Mouse (Mus musculus) limb, embryonic 14.5 days (tissue): ENCODE results near the gene Ubald2. TPM values are rescaled to one million over a fixed set of nuclear protein-coding genes. Genes with fewer than 3 reads are reported as not detected.

Source experiments
- ATAC-seq: fragments of 200-750 bp; cut with Nextera tagmentation; 2 replicates; pipeline ENCODE4 v1.8.0; 2017; ENCODE audit warnings: low read depth, moderate number of reproducible peaks, moderate TSS enrichment; ENCODE audit not compliant: low FRiP score
- DNase-seq: peaks from one replicate; pipeline ENCODE4 v3.0.0-alpha.2; 2015; ENCODE audit warnings: low spot score
- H3K27ac ChIP-seq: fragments of 300-500 bp; sonication (generic); replicated peaks from 2 replicates; pipeline ENCODE4 v1.5.1; 2014; ENCODE audit warnings: low read depth, mild to moderate bottlenecking, low read length, moderate library complexity, mixed read lengths
- H3K27me3 ChIP-seq: fragments of 300-500 bp; sonication (generic); 2 replicates; pipeline ENCODE4 v1.6.1; 2014; ENCODE audit warnings: low read length, mixed read lengths; ENCODE audit not compliant: control insufficient read depth, insufficient read depth
- H3K36me3 ChIP-seq: fragments of 300-500 bp; sonication (generic); 2 replicates; pipeline ENCODE4 v1.6.1; 2014; ENCODE audit warnings: mild to moderate bottlenecking, low read length, moderate library complexity, mixed read lengths; ENCODE audit not compliant: control insufficient read depth, insufficient read depth
- H3K4me1 ChIP-seq: fragments of 300-500 bp; sonication (generic); 2 replicates; pipeline ENCODE4 v1.6.1; 2014; ENCODE audit warnings: antibody characterized with exemption, low read length, mixed read lengths; ENCODE audit not compliant: control insufficient read depth, insufficient read depth
- H3K4me2 ChIP-seq: fragments of 300-500 bp; sonication (generic); replicated peaks from 2 replicates; pipeline ENCODE4 v1.6.1; 2014; ENCODE audit warnings: low read depth, mild to moderate bottlenecking, low read length, moderate library complexity; ENCODE audit not compliant: severe bottlenecking
- H3K4me3 ChIP-seq: fragments of 300-500 bp; sonication (generic); replicated peaks from 2 replicates; pipeline ENCODE4 v1.5.1; 2014; ENCODE audit warnings: low read length
- H3K9ac ChIP-seq: fragments of 300-500 bp; sonication (generic); 2 replicates; pipeline ENCODE4 v1.6.1; 2014; ENCODE audit warnings: mild to moderate bottlenecking, low read depth, low read length, moderate library complexity; ENCODE audit not compliant: severe bottlenecking
- H3K9me3 ChIP-seq: fragments of 300-500 bp; sonication (generic); 2 replicates; pipeline ENCODE4 v1.6.1; 2016; ENCODE audit warnings: low read length; ENCODE audit not compliant: control insufficient read depth
- POLR2A ChIP-seq: fragments of 200-500 bp; IDR thresholded peaks from 2 replicates; pipeline ENCODE4 v1.8.0; 2012; ENCODE audit warnings: inconsistent platforms, mild to moderate bottlenecking, moderate library complexity, borderline replicate concordance; ENCODE audit not compliant: insufficient read depth, insufficient read length; ENCODE audit errors: extremely low read depth
- WGBS: fragments of 180-500 bp; shearing (Covaris S2); extraction: QIAGEN DNeasy Blood & Tissue Kit; methylation state at CpG from one replicate; pipeline ENCODE4 v1.1.7; 2014; 5-methylcytosine and 5-hydroxymethylcytosine counted together
- polyA plus RNA-seq, 2 experiments: library from polyadenylated mRNA; depleted of rRNA in 1 of 2; stranded (reverse) in 1 of 2; unstranded in 1 of 2; fragments of >200 nt; fragmentation: Nextera tagmentation in 1 of 2; extraction: Ambion mirVana in 1 of 2; gene quantifications; 2 replicates each; pipeline versions ENCODE4 v1.2.1 to v1.2.3; 2012 to 2014

Gene Ubald2
- polyA plus RNA-seq, 2 experiments = 46.2 to 131 TPM

DNA sequence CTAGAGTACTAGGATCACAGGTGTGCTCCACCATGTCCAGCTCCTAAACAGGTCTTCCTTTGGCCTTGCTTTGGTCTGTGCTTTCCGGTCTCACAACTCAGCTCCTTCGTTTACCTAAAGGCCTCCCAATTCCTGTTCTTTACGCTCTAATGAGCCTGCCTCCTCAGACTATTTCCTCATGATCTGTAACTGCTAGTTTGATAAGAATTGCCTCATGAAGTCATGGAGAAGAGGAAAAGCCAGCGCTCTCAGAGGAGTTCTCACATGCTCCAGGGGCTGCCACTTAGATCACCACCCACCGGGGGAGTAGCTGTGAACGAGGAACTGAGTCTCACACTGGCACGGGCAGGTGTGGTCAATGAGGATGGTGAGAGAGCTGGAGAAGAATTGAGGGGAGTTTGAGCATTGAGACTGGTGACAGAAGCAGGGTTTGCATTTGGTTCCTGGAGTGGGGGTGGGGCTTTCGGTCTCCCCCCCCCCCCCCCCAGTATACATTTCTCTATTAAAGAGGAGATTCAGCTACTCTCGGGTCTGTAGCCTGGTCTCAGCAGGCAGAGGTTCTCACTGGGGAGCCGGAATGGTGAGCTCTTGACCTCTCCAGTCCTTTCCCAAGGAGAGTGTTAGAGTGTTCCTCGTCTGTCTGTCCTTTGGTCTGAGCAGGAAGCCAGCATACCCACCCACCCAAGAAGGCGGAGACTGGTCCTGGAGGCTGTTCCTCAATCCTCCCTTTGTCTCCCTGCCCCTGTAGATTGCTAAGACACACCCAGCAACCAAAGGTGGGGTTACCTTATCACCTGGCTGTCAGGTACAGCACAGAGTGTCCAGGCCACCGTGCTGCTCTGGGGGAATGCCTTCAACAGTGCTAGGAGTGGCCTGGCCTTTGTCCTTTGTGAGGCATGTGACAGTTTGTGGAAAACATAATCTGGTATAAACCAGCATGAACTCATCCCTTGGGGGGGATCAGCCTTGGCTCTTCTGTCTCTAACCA lies 4.7 kb upstream of the Ubald2 start:
- ATAC-seq = no peak
- DNase-seq = no peak
- WGBS = 47% methylated on average over 12 of the region's 13 CpGs
- H3K4me3 ChIP-seq = no peak overlapping the region
- H3K9ac ChIP-seq = no peak overlapping the region
- no peaks in the 10 kb centered on the region for H3K4me1 ChIP-seq
- no peaks in the 10 kb centered on the region for H3K27me3 ChIP-seq
- no peaks in the 10 kb centered on the region for H3K9me3 ChIP-seq
- no peak overlapping the region for H3K27ac ChIP-seq
- H3K36me3 ChIP-seq = no peaks in the 10 kb centered on the region
- TF ChIP-seq POLR2A = no peak
- H3K4me2 ChIP-seq = no peak overlapping the region

DNA sequence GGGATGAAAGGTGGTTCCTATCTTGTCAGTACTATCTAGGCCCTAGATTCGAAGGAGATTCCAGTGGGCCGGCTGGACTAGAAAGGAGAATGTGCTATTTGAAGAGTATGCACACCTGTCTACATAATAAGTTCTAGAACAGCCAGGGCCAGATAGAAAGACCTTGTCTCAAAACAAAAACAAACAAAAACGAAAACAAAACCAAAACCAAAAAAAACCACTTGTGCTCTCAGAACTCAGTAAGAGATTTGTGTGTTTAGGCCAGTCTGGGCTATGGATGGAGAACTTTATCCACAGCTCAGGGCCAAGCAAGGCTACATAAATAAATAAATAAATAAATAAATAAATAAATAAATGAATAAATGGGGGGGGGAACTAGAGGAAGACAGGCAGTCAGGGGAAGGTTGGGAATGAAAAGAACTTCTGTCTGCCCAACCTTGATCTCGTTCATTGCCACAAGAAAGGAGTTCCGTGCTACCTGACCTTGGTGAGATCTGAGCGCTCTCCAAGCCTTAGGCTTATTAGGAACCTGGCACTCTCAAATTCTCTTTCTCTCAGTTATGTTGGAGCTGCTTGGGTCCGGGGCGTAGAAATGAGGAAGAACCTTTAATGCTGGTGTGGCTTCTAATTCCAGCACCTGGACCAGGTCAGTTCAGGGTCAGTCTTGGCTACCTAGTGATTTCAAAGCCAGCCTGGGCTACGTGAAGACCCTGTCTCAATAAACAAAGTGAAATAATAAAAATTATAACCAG lies 3.9 kb upstream of the Ubald2 start:
- no peak for TF ChIP-seq POLR2A
- no peak overlapping the region for H3K4me3 ChIP-seq
- H3K4me2 ChIP-seq = no peak overlapping the region
- H3K27me3 ChIP-seq = no peaks in the 10 kb centered on the region
- no peak for ATAC-seq
- H3K4me1 ChIP-seq = peaks cover 1% of the 10 kb centered on the region; the same call in 1 of the 2 replicates
- 75% methylated on average over 9 of the region's 9 CpGs for WGBS
- no peak overlapping the region for H3K27ac ChIP-seq
- no peak overlapping the region for H3K9ac ChIP-seq
- H3K36me3 ChIP-seq = peaks cover under 1% of the 10 kb centered on the region; the same call in 1 of the 2 replicates
- no peak for DNase-seq
- no peaks in the 10 kb centered on the region for H3K9me3 ChIP-seq

DNA sequence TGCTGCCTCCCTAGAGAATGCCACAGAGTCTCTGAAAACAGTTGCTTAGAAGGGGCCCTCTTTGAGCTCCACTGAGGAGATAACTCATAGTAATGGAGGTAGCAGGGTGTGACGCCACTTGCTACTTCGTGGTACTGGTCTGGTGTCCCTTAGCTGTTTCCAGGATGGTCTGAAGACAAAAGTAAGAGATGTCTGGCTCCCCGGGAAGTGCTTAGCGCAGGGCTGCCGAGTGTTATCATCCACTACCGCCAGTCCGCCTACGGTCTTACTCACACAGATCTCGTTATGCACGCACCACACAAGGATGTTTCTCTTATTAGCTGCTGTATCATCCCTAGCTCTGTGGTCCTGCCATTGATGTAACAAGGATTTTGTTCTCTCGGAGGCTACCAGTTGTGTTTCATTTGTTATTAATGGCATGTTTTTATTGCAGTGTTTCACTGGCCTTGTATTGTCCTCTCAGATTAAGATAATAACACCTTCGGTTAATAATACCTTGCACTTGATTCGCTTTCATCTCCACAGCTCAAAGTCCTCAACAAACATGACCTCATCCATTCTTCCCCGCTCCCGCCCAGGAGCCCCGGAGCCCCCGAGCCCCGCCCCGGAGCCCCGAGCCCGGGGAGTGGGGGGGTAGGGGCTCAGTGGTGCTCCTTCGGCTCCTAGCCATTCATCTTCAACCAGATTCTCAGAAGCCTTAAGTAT lies 3.0 kb upstream of the Ubald2 start:
- TF ChIP-seq POLR2A = no peak
- Histone ChIP-seq H3K27me3 (no peaks in the 10 kb centered on the region), H3K27ac (no peak overlapping the region), H3K36me3 (peaks cover 7% of the 10 kb centered on the region), H3K4me3 (no peak overlapping the region), H3K4me1 (peaks cover 8% of the 10 kb centered on the region), H3K4me2 (no peak overlapping the region), H3K9ac (no peak overlapping the region), H3K9me3 (no peaks in the 10 kb centered on the region)
- DNase-seq (no peak), ATAC-seq (no peak)
- 40% methylated on average over 22 of the region's 22 CpGs for WGBS

DNA sequence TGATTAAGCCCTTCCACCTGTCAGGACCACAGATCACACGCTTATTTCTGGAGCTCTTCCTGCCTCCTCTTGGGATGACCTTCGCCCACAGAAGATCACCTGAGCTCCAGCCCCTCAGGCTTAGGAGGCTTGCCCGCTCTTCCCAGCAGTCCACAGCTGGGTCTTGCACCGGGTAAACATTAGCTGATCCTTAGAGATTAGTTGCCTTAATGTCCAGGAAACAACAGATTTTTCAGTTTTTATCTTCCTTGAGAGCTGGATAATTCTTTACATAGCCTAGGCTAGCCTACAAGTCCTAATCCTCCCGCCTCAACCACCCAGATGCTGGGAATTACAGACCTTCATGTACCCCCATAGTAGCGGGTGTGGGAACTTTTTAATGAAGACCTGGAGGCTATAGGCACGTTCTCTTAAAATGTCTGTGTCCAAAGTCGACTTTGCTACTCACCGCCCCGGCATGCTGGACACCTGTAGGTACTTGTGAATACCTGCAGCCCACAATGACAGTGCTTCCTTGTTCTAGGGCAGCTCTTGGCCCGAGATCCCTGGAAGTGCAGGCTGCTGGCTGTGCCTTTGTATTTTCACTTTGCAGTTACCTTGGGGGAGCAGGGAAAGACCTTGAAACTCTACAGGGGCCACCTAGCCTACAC lies 2.3 kb upstream of the Ubald2 start:
- 50% methylated on average over 11 of the region's 11 CpGs for WGBS
- DNase-seq (no peak), ATAC-seq (no peak)
- Histone ChIP-seq H3K4me1 (peaks cover 15% of the 10 kb centered on the region), H3K9me3 (no peaks in the 10 kb centered on the region), H3K27ac (no peak overlapping the region), H3K36me3 (peaks cover 13% of the 10 kb centered on the region), H3K27me3 (no peaks in the 10 kb centered on the region), H3K9ac (no peak overlapping the region), H3K4me2 (no peak overlapping the region), H3K4me3 (no peak overlapping the region)
- no peak for TF ChIP-seq POLR2A
